Mouse (Mus musculus): ENCODE measurements around the gene Gm17651. TPM values are rescaled to one million over a fixed set of nuclear protein-coding genes. Genes with fewer than 3 reads are reported as not detected.

Gene Gm17651
- total RNA-seq, 2 experiments from 2014 or later, result not detected

GRCm38 (mm10) chr3:97628391-97629001 lies 46.0 kb downstream of the Gm17651 start, which contains the start of gene Fmo5:
TSS of gene Fmo5 (plus strand) at chr3:97628804.
- no peak for DNase-seq

GRCm38 (mm10) chr3:97627893-97628292 lies 46.6 kb downstream of the Gm17651 start:
- DNase-seq, result no peak

- DNase-seq, result no peak
Observed at GRCm38 (mm10) chr3:97624611-97625010, 49.9 kb downstream of the Gm17651 start.

Small RNAs within 50 kb of the gene (microRNA-seq; reads per million reads assigned to microRNA genes)
- gene Mir7225, result 0 reads per million in 2 experiments

Other genes starting within 250 kb of the Gm17651 start
- gene Chd1l, start 64.5 kb downstream of the Gm17651 start, total RNA-seq (2021), result 10 to 100 TPM in 1 of 2 experiments, 1 to 10 TPM in 1; 9.3 to 11.2 TPM
- gene Fmo5, start 45.9 kb downstream of the Gm17651 start, total RNA-seq (2021), result 1 to 10 TPM; 3.6 to 3.8 TPM
- gene Prkab2, start 16.5 kb downstream of the Gm17651 start, total RNA-seq (2021), result 10 to 100 TPM; 40.7 to 41.2 TPM
- gene Pde4dip, start 214.0 kb upstream of the Gm17651 start, total RNA-seq (2021), result 100 to 1,000 TPM; 223 to 235 TPM
- 10 to 100 TPM; 79.1 to 83.4 TPM for gene Sec22b, start 226.5 kb upstream of the Gm17651 start, total RNA-seq (2021)